In genomic region chr6:146724581-146725383, GRCm38 (mm10) we compare ENCODE assay signal across 8 mouse cellular contexts. TPM values are rescaled to one million over a fixed set of nuclear protein-coding genes. Genes with fewer than 3 reads are reported as not detected.
A peak's percentile ranks its signal among the peaks of the same experiment; 100 is the strongest.
DNase-seq lines count a peak whose midpoint lies in the region; ATAC-seq lines count a peak whose summit lies in the region.

Stk38l (plus strand) TSS chr6:146724995.

- no peaks in the 10 kb centered on the region for H3K36me3 ChIP-seq in hindbrain, embryonic 13.5 days

- 2% methylated on average over 87 of the region's 87 CpGs for WGBS in hindbrain, embryonic 13.5 days

- H3K4me3 ChIP-seq in hindbrain, embryonic 13.5 days = peak within 1 kb of the TSS; percentile 76

- H3K9me3 ChIP-seq in hindbrain, embryonic 13.5 days = no peaks in the 10 kb centered on the region

- H3K4me1 ChIP-seq in hindbrain, embryonic 13.5 days (replicated peaks) = peaks cover 7% of the 10 kb centered on the region; the same call in 1 of the 2 replicates

- peak within 1 kb of the TSS; percentile 84 for H3K4me2 ChIP-seq in hindbrain, embryonic 13.5 days

- H3K9ac ChIP-seq in hindbrain, embryonic 13.5 days = peak within 1 kb of the TSS; percentile 83

- DNase-seq in Muller cell, postnatal 12 days (ENCODE audit: inconsistent ontology term) = peak; percentile 96
- DNase-seq in cerebellum, adult 9-11 months = peak; percentile 95
- peak; percentile 87 to 95 for DNase-seq in frontal cortex, postnatal 10 days (ENCODE audit: low spot score in 2 of 2)
- DNase-seq in layer of hippocampus, postnatal 25 days (ENCODE audit: extremely low spot score in 1 of 2, low spot score in 1 of 2) = peak; percentile 89 to 92
- peak; percentile 93 for DNase-seq in lung, postnatal 25 days (ENCODE audit: low spot score)
- peak; percentile 97 for DNase-seq in retina, embryonic 14.5 days (ENCODE audit: low spot score)
- DNase-seq in thymus, postnatal 4 days = peak; percentile 97

- H3K27ac ChIP-seq in hindbrain, embryonic 13.5 days = peak within 1 kb of the TSS; percentile 91

- H3K27me3 ChIP-seq in hindbrain, embryonic 13.5 days = no peaks in the 10 kb centered on the region

- ATAC-seq in hindbrain, embryonic 13.5 days (ENCODE audit: low FRiP score) = peak; percentile 99

RNA-seq across cellular contexts. Expression of gene Stk38l, which starts in this region (rescaled TPM):
- polyA plus RNA-seq in hindbrain, embryonic 13.5 days (2015; fragmentation: Nextera tagmentation; extraction: Ambion mirVana) = 15.9 and 17.5 TPM in 2 replicates
- total RNA-seq in layer of hippocampus, postnatal 25 days (2021) = 10 to 100 TPM; 21.4 to 22.2 TPM

Comparison
In these comparisons a context has a peak if more than half of its experiments do, and no peak if none do; other contexts are left out.
1. Peak in every context shown above with its lines: DNase-seq, ATAC-seq, H3K4me3 ChIP-seq and H3K27ac ChIP-seq.